Mouse (Mus musculus): Measurements from ENCODE around the gene Elf1.
"Not testable (repeated sequence)": the region's sequence is repeated elsewhere in the genome, so short reads cannot be mapped to it uniquely, and the experiment has no call there.

Elf1 gene

GRCm38 (mm10) chr14:79521471-79522117, 40.6 kb downstream of the Elf1 start:
- DNase-seq (ENCODE audit: low spot score in 2 of 2): no peak

GRCm38 (mm10) chr14:79522387-79522786, 41.4 kb downstream of the Elf1 start:
- DNase-seq (ENCODE audit: low spot score in 2 of 2): no peak

- not testable (repeated sequence) for DNase-seq (ENCODE audit: low spot score in 2 of 2)
Observed at GRCm38 (mm10) chr14:79526106-79526505, 45.1 kb downstream of the Elf1 start.

- no peak for DNase-seq (ENCODE audit: low spot score in 2 of 2)
Observed at GRCm38 (mm10) chr14:79527704-79528103, 46.7 kb downstream of the Elf1 start.

- DNase-seq (ENCODE audit: low spot score in 2 of 2): no peak
Observed at GRCm38 (mm10) chr14:79529581-79530554, 48.9 kb downstream of the Elf1 start.

- DNase-seq (ENCODE audit: low spot score in 2 of 2): no peak
Observed at GRCm38 (mm10) chr14:79530761-79531160, 49.8 kb downstream of the Elf1 start.

- no peak for DNase-seq (ENCODE audit: low spot score in 2 of 2)
Observed at GRCm38 (mm10) chr14:79532036-79532776, 51.2 kb downstream of the Elf1 start.

- DNase-seq (ENCODE audit: low spot score in 2 of 2): no peak
Observed at GRCm38 (mm10) chr14:79533350-79533749, 52.4 kb downstream of the Elf1 start.

- DNase-seq (ENCODE audit: low spot score in 2 of 2): no peak
Observed at GRCm38 (mm10) chr14:79534206-79534605, 53.2 kb downstream of the Elf1 start.

GRCm38 (mm10) chr14:79534656-79535055, 53.7 kb downstream of the Elf1 start:
- DNase-seq (ENCODE audit: low spot score in 2 of 2): not testable (repeated sequence)

GRCm38 (mm10) chr14:79535318-79535717, 54.3 kb downstream of the Elf1 start:
- no peak for DNase-seq (ENCODE audit: low spot score in 2 of 2)

- DNase-seq (ENCODE audit: low spot score in 2 of 2): no peak
Observed at GRCm38 (mm10) chr14:79536011-79536410, 55.0 kb downstream of the Elf1 start.

- DNase-seq (ENCODE audit: low spot score in 2 of 2): no peak
Observed at GRCm38 (mm10) chr14:79536837-79537236, 55.8 kb downstream of the Elf1 start.

GRCm38 (mm10) chr14:79537463-79537862, 56.5 kb downstream of the Elf1 start:
- DNase-seq (ENCODE audit: low spot score in 2 of 2): no peak

- no peak for DNase-seq (ENCODE audit: low spot score in 2 of 2)
Observed at GRCm38 (mm10) chr14:79537921-79538320, 56.9 kb downstream of the Elf1 start.

- no peak for DNase-seq (ENCODE audit: low spot score in 2 of 2)
Observed at GRCm38 (mm10) chr14:79541606-79542005, 60.6 kb downstream of the Elf1 start.

- no peak for DNase-seq (ENCODE audit: low spot score in 2 of 2)
Observed at GRCm38 (mm10) chr14:79549343-79549742, 68.3 kb downstream of the Elf1 start.

GRCm38 (mm10) chr14:79551929-79552328, 70.9 kb downstream of the Elf1 start:
- no peak for DNase-seq (ENCODE audit: low spot score in 2 of 2)

- no peak for DNase-seq (ENCODE audit: low spot score in 2 of 2)
Observed at GRCm38 (mm10) chr14:79552854-79553253, 71.9 kb downstream of the Elf1 start.

- DNase-seq (ENCODE audit: low spot score in 2 of 2): no peak
Observed at GRCm38 (mm10) chr14:79557796-79558195, 76.8 kb downstream of the Elf1 start.

- peak in 1 of 2 experiments; percentile 8 for DNase-seq (ENCODE audit: low spot score in 2 of 2)
Observed at GRCm38 (mm10) chr14:79562745-79563144, 81.8 kb downstream of the Elf1 start.

- DNase-seq (ENCODE audit: low spot score in 2 of 2): no peak
Observed at GRCm38 (mm10) chr14:79564784-79565183, 83.8 kb downstream of the Elf1 start.
